Mouse (Mus musculus): ENCODE results near the gene Mgmt.

The Mgmt gene

GRCm38 (mm10) chr7:136916021-136916420 lies 21.6 kb downstream of the Mgmt start:
- DNase-seq, result no peak

GRCm38 (mm10) chr7:136920976-136921755 lies 26.8 kb downstream of the Mgmt start:
- DNase-seq, result no peak

GRCm38 (mm10) chr7:136922230-136922629 lies 27.8 kb downstream of the Mgmt start:
- no peak for DNase-seq

GRCm38 (mm10) chr7:136924610-136925260 lies 30.3 kb downstream of the Mgmt start:
- no peak for DNase-seq

GRCm38 (mm10) chr7:136926178-136926577 lies 31.8 kb downstream of the Mgmt start:
- no peak for DNase-seq

GRCm38 (mm10) chr7:136930451-136930850 lies 36.0 kb downstream of the Mgmt start:
- no peak for DNase-seq

GRCm38 (mm10) chr7:136933367-136933766 lies 39.0 kb downstream of the Mgmt start:
- no peak for DNase-seq

- DNase-seq, result no peak
These were observed 39.9 kb downstream of the Mgmt start for GRCm38 (mm10) chr7:136934336-136934735.

- no peak for DNase-seq
These were observed 40.4 kb downstream of the Mgmt start for GRCm38 (mm10) chr7:136934784-136935183.

GRCm38 (mm10) chr7:136938371-136938770 lies 44.0 kb downstream of the Mgmt start:
- peak; percentile 16 to 18 for DNase-seq

- DNase-seq, result no peak
These were observed 48.0 kb downstream of the Mgmt start for GRCm38 (mm10) chr7:136942414-136942813.

GRCm38 (mm10) chr7:136943886-136944285 lies 49.5 kb downstream of the Mgmt start:
- DNase-seq, result no peak

- DNase-seq, result no peak
These were observed 51.3 kb downstream of the Mgmt start for GRCm38 (mm10) chr7:136945697-136946096.

- no peak for DNase-seq
These were observed 51.7 kb downstream of the Mgmt start for GRCm38 (mm10) chr7:136946131-136946530.

- no peak for DNase-seq
These were observed 53.9 kb downstream of the Mgmt start for GRCm38 (mm10) chr7:136948275-136948810.

- DNase-seq, result no peak
These were observed 58.2 kb downstream of the Mgmt start for GRCm38 (mm10) chr7:136952608-136953007.

GRCm38 (mm10) chr7:136953251-136953650 lies 58.8 kb downstream of the Mgmt start:
- no peak for DNase-seq

GRCm38 (mm10) chr7:136972361-136972760 lies 77.9 kb downstream of the Mgmt start:
- DNase-seq, result no peak

- DNase-seq, result no peak
These were observed 80.6 kb downstream of the Mgmt start for GRCm38 (mm10) chr7:136975001-136975400.

GRCm38 (mm10) chr7:136997456-136997855 lies 103.0 kb downstream of the Mgmt start:
- no peak for DNase-seq

GRCm38 (mm10) chr7:137000703-137001102 lies 106.3 kb downstream of the Mgmt start:
- DNase-seq, result no peak

GRCm38 (mm10) chr7:137001215-137001614 lies 106.8 kb downstream of the Mgmt start:
- no peak for DNase-seq

GRCm38 (mm10) chr7:137001783-137002182 lies 107.4 kb downstream of the Mgmt start:
- no peak for DNase-seq

- DNase-seq, result no peak
These were observed 108.0 kb downstream of the Mgmt start for GRCm38 (mm10) chr7:137002431-137002830.
